Mouse (Mus musculus) MEL (cell line): ENCODE data around the gene Dlx6. TPM values are rescaled to one million over a fixed set of nuclear protein-coding genes. Genes with fewer than 3 reads are reported as not detected.

Source experiments
- DNase-seq: peaks from one replicate; pipeline ENCODE4 v3.0.0; 2011; ENCODE audit warnings: low read depth, low spot score
- H3K27ac ChIP-seq: 2 replicates; pipeline ENCODE4 v1.5.1; 2012; ENCODE audit warnings: low read depth, mild to moderate bottlenecking, control low read depth, low read length, moderate library complexity; ENCODE audit not compliant: control insufficient read depth
- H3K27me3 ChIP-seq, 2 experiments: fragments of 150-350 bp in 1 of 2; sonication (generic) in 1 of 2; 2 replicates each; pipeline ENCODE4 v1.6.1; 2012; ENCODE audit warnings: low read length in 2 of 2, mild to moderate bottlenecking in 2 of 2, improper control_type of control experiment in 1 of 2, moderate library complexity in 1 of 2; ENCODE audit not compliant: insufficient read depth in 2 of 2, control insufficient read depth in 1 of 2
- H3K36me3 ChIP-seq, 2 experiments: 2 replicates each; pipeline ENCODE4 v1.6.1; 2012 to 2014; ENCODE audit warnings: low read length in 2 of 2, improper control_type of control experiment in 1 of 2, inconsistent platforms in 1 of 2, mild to moderate bottlenecking in 1 of 2; ENCODE audit not compliant: insufficient read depth in 2 of 2, control insufficient read depth in 1 of 2
- H3K4me1 ChIP-seq, 2 experiments: fragments of 150-350 bp in 1 of 2; sonication (generic) in 1 of 2; 2 replicates each; pipeline ENCODE4 v1.6.1; 2012; ENCODE audit warnings: low read length in 2 of 2, improper control_type of control experiment in 1 of 2, mild to moderate bottlenecking in 1 of 2; ENCODE audit not compliant: insufficient read depth in 2 of 2, control insufficient read depth in 1 of 2
- H3K4me3 ChIP-seq, 2 experiments: fragments of 150-350 bp in 1 of 2; sonication (generic) in 1 of 2; 2 replicates each; pipeline ENCODE4 v1.5.1; 2012; ENCODE audit warnings: low read depth in 2 of 2, low read length in 2 of 2, mild to moderate bottlenecking in 2 of 2, moderate library complexity in 2 of 2, control low read depth in 1 of 2, improper control_type of control experiment in 1 of 2; ENCODE audit not compliant: control insufficient read depth in 1 of 2, insufficient read depth in 1 of 2
- H3K79me2 ChIP-seq: 2 replicates; pipeline ENCODE4 v1.6.1; 2012; ENCODE audit warnings: mild to moderate bottlenecking, low read length, moderate library complexity; ENCODE audit not compliant: control insufficient read depth, poor library complexity, insufficient read depth
- H3K9ac ChIP-seq: 2 replicates; pipeline ENCODE4 v1.6.1; 2012; ENCODE audit warnings: low read depth, mild to moderate bottlenecking, control low read depth, low read length, moderate library complexity; ENCODE audit not compliant: control insufficient read depth, poor library complexity, severe bottlenecking
- H3K9me3 ChIP-seq: fragments of 150-350 bp; sonication (generic); replicated peaks from 2 replicates; pipeline ENCODE4 v1.6.1; 2012; ENCODE audit warnings: mild to moderate bottlenecking, low read length, improper control_type of control experiment, moderate library complexity; ENCODE audit not compliant: insufficient read depth
- BHLHE40 ChIP-seq: IDR thresholded peaks from 2 replicates; pipeline ENCODE4 v1.6.1; 2012; ENCODE audit warnings: low read depth, mild to moderate bottlenecking, inconsistent platforms, low read length, improper control_type of control experiment, borderline replicate concordance
- ETS1 ChIP-seq: IDR thresholded peaks from 2 replicates; pipeline ENCODE4 v1.6.1; 2012; ENCODE audit warnings: low read depth, mild to moderate bottlenecking, inconsistent platforms, low read length, improper control_type of control experiment, moderate library complexity
- MAFK ChIP-seq: IDR thresholded peaks from 2 replicates; pipeline ENCODE4 v1.6.1; 2011; ENCODE audit warnings: low read depth, mild to moderate bottlenecking, low read length, improper control_type of control experiment, borderline replicate concordance
- MEF2A ChIP-seq: IDR thresholded peaks from 2 replicates; pipeline ENCODE4 v1.6.1; 2014; ENCODE audit warnings: low read depth, mild to moderate bottlenecking, inconsistent platforms, low read length, improper control_type of control experiment; ENCODE audit not compliant: poor library complexity, insufficient replicate concordance, severe bottlenecking; ENCODE audit errors: extremely low read depth
- POLR2A ChIP-seq, 2 experiments: IDR thresholded peaks; 2 replicates each; pipeline ENCODE4 v1.6.1; 2011 to 2012; ENCODE audit warnings: low read length in 2 of 2, mild to moderate bottlenecking in 2 of 2, control low read depth in 1 of 2, improper control_type of control experiment in 1 of 2, low read depth in 1 of 2, moderate library complexity in 1 of 2; ENCODE audit not compliant: control insufficient read depth in 1 of 2, insufficient read depth in 1 of 2, poor library complexity in 1 of 2
- UBTF ChIP-seq: IDR thresholded peaks from 2 replicates; pipeline ENCODE4 v1.6.1; 2012; ENCODE audit warnings: low read depth, mild to moderate bottlenecking, inconsistent platforms, low read length, improper control_type of control experiment, moderate library complexity, borderline replicate concordance; ENCODE audit not compliant: insufficient read depth
- ZNF384 ChIP-seq: IDR thresholded peaks from 2 replicates; pipeline ENCODE4 v1.6.1; 2012; ENCODE audit warnings: low read depth, mild to moderate bottlenecking, inconsistent platforms, low read length, improper control_type of control experiment
- polyA plus RNA-seq, 2 experiments: library from polyadenylated mRNA; stranded (reverse) in 1 of 2; unstranded in 1 of 2; fragments of >175 nt in 1 of 2; fragments of >200 nt in 1 of 2; gene quantifications; 2 replicates each; pipeline versions ENCODE4 v1.2.1 to v1.2.4; 2012; ENCODE audit warnings: low replicate concordance in 2 of 2, low read depth in 1 of 2; ENCODE audit not compliant: insufficient read length in 2 of 2, insufficient read depth in 1 of 2, missing spikeins in 1 of 2
- total RNA-seq: library from RNA; depleted of rRNA; stranded (reverse); fragments of 300-350 nt; gene quantifications from 2 replicates; pipeline ENCODE4 v1.2.3, GENCODE M21; 2012; rRNA removed

Gene Dlx6
- total and polyA plus RNA-seq, 3 experiments: not detected

GRCm38 (mm10) chr6:6917334-6917733 lies 54.2 kb downstream of the Dlx6 start:
- no peaks in the 10 kb centered on the region; a peak in 1 of 4 replicates for H3K27me3 ChIP-seq
- no peak for TF ChIP-seq ZNF384
- no peak for TF ChIP-seq ETS1
- no peak for TF ChIP-seq POLR2A (IDR thresholded peaks at IDR 0.05; ENCODE audit: control insufficient read depth in 1 of 2, insufficient read depth in 1 of 2, low read depth in 1 of 2, low read length in 2 of 2, poor library complexity in 1 of 2)
- no peak for TF ChIP-seq BHLHE40
- TF ChIP-seq UBTF: no peak
- TF ChIP-seq MAFK: peak; percentile 11; the same call in 1 of the 2 replicates
- TF ChIP-seq MEF2A: no peak
- TF ChIP-seq, all 39 proteins: peak for 1
- Histone ChIP-seq H3K27ac (no peak overlapping the region), H3K79me2 (no peaks in the 10 kb centered on the region), H3K9ac (no peak overlapping the region), H3K36me3 (no peaks in the 10 kb centered on the region), H3K4me1 (peaks cover 0 to 5% of the 10 kb centered on the region in 2 experiments; a peak in 2 of 4 replicates), H3K4me3 (no peak overlapping the region), H3K9me3 (no peaks in the 10 kb centered on the region)
- no peak for DNase-seq

Other genes starting within 250 kb of the Dlx6 start
- not detected in 2 replicates for gene Dlx5, start 18.8 kb downstream of the Dlx6 start, total RNA-seq
- not detected for gene Dlx5, start 18.8 kb downstream of the Dlx6 start, polyA plus RNA-seq
- 6.1 and 6.6 TPM in 2 replicates for gene Sdhaf3, start 92.7 kb downstream of the Dlx6 start, total RNA-seq
- gene Sdhaf3, start 92.7 kb downstream of the Dlx6 start, polyA plus RNA-seq: 10 to 100 TPM in 1 of 2 experiments, 1 to 10 TPM in 1; 7.5 to 44.7 TPM